Mouse (Mus musculus) naive thymus-derived CD4-positive, alpha-beta T cell, adult 2 months (primary cell): ENCODE results near the gene Tmem39a.

Experiments used
- DNase-seq: peaks from one replicate; pipeline ENCODE4 v3.0.0-alpha.2; 2011; ENCODE audit warnings: low read depth

Gene Tmem39a

GRCm38 (mm10) chr16:38587572-38587971 is 29.1 kb downstream of the Tmem39a start:
- DNase-seq = no peak

- DNase-seq = no peak
Observed at GRCm38 (mm10) chr16:38591506-38591905, 33.0 kb downstream of the Tmem39a start.

GRCm38 (mm10) chr16:38592026-38592678 is 33.7 kb downstream of the Tmem39a start:
- no peak for DNase-seq

- DNase-seq = no peak
Observed at GRCm38 (mm10) chr16:38592946-38593345, 34.4 kb downstream of the Tmem39a start.

- no peak for DNase-seq
Observed at GRCm38 (mm10) chr16:38594435-38594834, 35.9 kb downstream of the Tmem39a start.

GRCm38 (mm10) chr16:38596099-38596498 is 37.6 kb downstream of the Tmem39a start:
- no peak for DNase-seq

- DNase-seq = no peak
Observed at GRCm38 (mm10) chr16:38596651-38597050, 38.2 kb downstream of the Tmem39a start.

GRCm38 (mm10) chr16:38598986-38599680 is 40.6 kb downstream of the Tmem39a start:
- DNase-seq = no peak

GRCm38 (mm10) chr16:38602989-38603804 is 44.7 kb downstream of the Tmem39a start:
- no peak for DNase-seq

- DNase-seq = no peak
Observed at GRCm38 (mm10) chr16:38606509-38606908, 48.0 kb downstream of the Tmem39a start.

GRCm38 (mm10) chr16:38608687-38609086 is 50.2 kb downstream of the Tmem39a start:
- no peak for DNase-seq

- no peak for DNase-seq
Observed at GRCm38 (mm10) chr16:38609092-38609491, 50.6 kb downstream of the Tmem39a start.

- no peak for DNase-seq
Observed at GRCm38 (mm10) chr16:38612646-38613045, 54.1 kb downstream of the Tmem39a start.

GRCm38 (mm10) chr16:38613646-38614045 is 55.1 kb downstream of the Tmem39a start:
- DNase-seq = no peak

GRCm38 (mm10) chr16:38617977-38618376 is 59.5 kb downstream of the Tmem39a start:
- DNase-seq = no peak

- peak; percentile 87 for DNase-seq
Observed at GRCm38 (mm10) chr16:38619054-38619453, 60.6 kb downstream of the Tmem39a start.

- no peak for DNase-seq
Observed at GRCm38 (mm10) chr16:38620696-38621450, 62.4 kb downstream of the Tmem39a start.

- peak; percentile 66 for DNase-seq
Observed at GRCm38 (mm10) chr16:38622283-38622682, 63.8 kb downstream of the Tmem39a start.

- DNase-seq = no peak
Observed at GRCm38 (mm10) chr16:38624303-38624702, 65.8 kb downstream of the Tmem39a start.

GRCm38 (mm10) chr16:38625411-38625810 is 66.9 kb downstream of the Tmem39a start:
- no peak for DNase-seq

- no peak for DNase-seq
Observed at GRCm38 (mm10) chr16:38625811-38626369, 67.4 kb downstream of the Tmem39a start.

- peak; percentile 83 for DNase-seq
Observed at GRCm38 (mm10) chr16:38632147-38632546, 73.6 kb downstream of the Tmem39a start.
